In the genomic region with DNA sequence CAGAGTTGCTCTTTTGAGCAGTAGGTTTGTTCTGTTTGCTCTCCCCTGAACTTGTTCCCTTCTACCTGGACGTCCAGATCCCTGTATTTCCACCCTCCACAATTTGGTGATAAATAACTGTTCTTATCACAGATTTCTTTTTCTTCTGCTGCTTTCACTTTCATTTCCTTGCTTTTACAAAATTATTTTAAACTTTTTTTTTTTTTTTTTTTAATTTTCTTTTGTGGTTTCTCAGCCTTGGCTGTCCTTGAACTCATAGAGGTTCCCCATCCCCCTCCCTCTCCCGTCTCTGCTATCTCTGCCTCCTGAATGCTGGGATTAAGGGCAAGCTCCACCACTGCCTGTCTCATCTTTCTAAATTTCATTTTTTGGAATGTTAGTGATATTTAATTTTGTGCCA, we compare ENCODE assay signal across 29 mouse cellular contexts.
DNase-seq lines count a peak whose midpoint lies in the region; ATAC-seq lines count a peak whose summit lies in the region.
"Had no signal": no experiment of that assay in that cellular context is flagged by ENCODE, and none has a peak within 500 bp of the region (broad histone marks: within the 10 kb centered on the region; RNA-seq: fewer than 3 reads in every experiment).

No protein-coding gene starts in this region.

- no peak for ATAC-seq in liver, embryonic 13.5 days (ENCODE audit: low read depth)
- peak; percentile 40 for ATAC-seq in inflammation-experienced regulatory T-cells, adult 6 months
- ATAC-seq: forebrain, embryonic 13.5 days; hindbrain, embryonic 16.5 days; intestine, embryonic 16.5 days; Patski had no signal

- DNase-seq in heart, embryonic 10.5 days (ENCODE audit: low spot score): no peak
- no peak for DNase-seq in heart, adult 9 months (ENCODE audit: low spot score in 2 of 2)
- no peak for DNase-seq in liver, embryonic 13.5 days
- no peak for DNase-seq in liver
- peak; percentile 46 for DNase-seq in CD4-positive, CD25-positive, alpha-beta regulatory T cell, adult 2 months (ENCODE audit: low read depth, low spot score)
- no peak for DNase-seq in cerebellum, postnatal 25 days
- DNase-seq in right cerebral cortex, adult 2 months (ENCODE audit: low spot score in 2 of 2): no peak
- DNase-seq: cerebellum, adult 2 months; cerebellum, postnatal 14 days; gastrocnemius, postnatal 14 days; heart, postnatal 10 days; kidney, adult 9 months; kidney, postnatal 10 days; left cerebral cortex, postnatal 4 days; lung, adult 2 months; lung, postnatal 10 days; midbrain, embryonic 14.5 days; right cerebral cortex, adult 18-20 months; right cerebral cortex, postnatal 4 days; thymus, adult 2 months; thymus, postnatal 36 days had no signal

- peaks cover 27% of the 10 kb centered on the region for H3K4me1 ChIP-seq in heart, embryonic 10.5 days
- peaks cover 49% of the 10 kb centered on the region for H3K4me1 ChIP-seq in liver, embryonic 13.5 days (replicated peaks)

- H3K27ac ChIP-seq in heart, embryonic 10.5 days: peak overlapping the region; percentile 60; the same call in 1 of the 2 replicates
- peak overlapping the region; percentile 97 for H3K27ac ChIP-seq in liver, embryonic 13.5 days
- H3K27ac ChIP-seq: macrophage had no signal

- no peaks in the 10 kb centered on the region for H3K27me3 ChIP-seq in heart, embryonic 10.5 days (ENCODE audit: insufficient read depth, poor library complexity, severe bottlenecking)
- H3K27me3 ChIP-seq in liver, embryonic 13.5 days: no peaks in the 10 kb centered on the region
- H3K27me3 ChIP-seq: forebrain, embryonic 13.5 days; heart, embryonic 12.5 days; Patski had no signal

- no peak overlapping the region for H3K4me3 ChIP-seq in heart, embryonic 10.5 days
- H3K4me3 ChIP-seq in liver, embryonic 13.5 days (replicated peaks): no peak overlapping the region
- H3K4me3 ChIP-seq: forebrain, embryonic 13.5 days; heart, embryonic 12.5 days had no signal

- H3K36me3 ChIP-seq in heart, embryonic 10.5 days: peaks cover 24% of the 10 kb centered on the region
- peaks cover 10% of the 10 kb centered on the region; the same call in 1 of the 2 replicates for H3K36me3 ChIP-seq in liver, embryonic 13.5 days

- H3K9ac ChIP-seq in liver, embryonic 13.5 days: no peak overlapping the region; the same call in 1 of the 2 replicates
- H3K9ac ChIP-seq: forebrain, embryonic 13.5 days; heart, embryonic 12.5 days had no signal

- WGBS in heart, embryonic 10.5 days: 45% methylated on average over 2 of the region's 2 CpGs
- WGBS in liver, embryonic 13.5 days (ENCODE audit: insufficient replicate concordance): 26% methylated on average over 2 of the region's 2 CpGs

- H3K9me3 ChIP-seq in heart, embryonic 10.5 days: no peaks in the 10 kb centered on the region
- no peaks in the 10 kb centered on the region for H3K9me3 ChIP-seq in liver, embryonic 13.5 days (replicated peaks)
- H3K9me3 ChIP-seq: forebrain, embryonic 13.5 days; G1E; heart, embryonic 12.5 days had no signal

- no peak overlapping the region for H3K4me2 ChIP-seq in liver, embryonic 13.5 days
- H3K4me2 ChIP-seq: forebrain, embryonic 13.5 days; heart, embryonic 12.5 days had no signal
